Mouse (Mus musculus): Measurements from ENCODE around the gene Tcstv3.
"Not testable (repeated sequence)": the region's sequence is repeated elsewhere in the genome, so short reads cannot be mapped to it uniquely, and the experiment has no call there.

Gene Tcstv3

GRCm38 (mm10) chr13:120316578-120316977 is at the start of gene Tcstv3:
Gene Tcstv3 (plus strand): TSS chr13:120316878.
- not testable (repeated sequence) for DNase-seq (ENCODE audit: low read depth, low spot score)

GRCm38 (mm10) chr13:120277837-120278236 is 38.8 kb upstream of the Tcstv3 start:
- DNase-seq (ENCODE audit: low read depth, low spot score) = not testable (repeated sequence)

GRCm38 (mm10) chr13:120278784-120279183 is 37.9 kb upstream of the Tcstv3 start:
- DNase-seq (ENCODE audit: low read depth, low spot score) = no peak

- no peak for DNase-seq (ENCODE audit: low read depth, low spot score)
Measured at GRCm38 (mm10) chr13:120299324-120299894, 17.3 kb upstream of the Tcstv3 start.

- peak; percentile 40 for DNase-seq (ENCODE audit: low read depth, low spot score)
Measured at GRCm38 (mm10) chr13:120299991-120300442, 16.7 kb upstream of the Tcstv3 start, which contains the start of gene BC147527. Gene BC147527 (plus strand): TSS chr13:120300392.

GRCm38 (mm10) chr13:120300853-120301252 is 15.8 kb upstream of the Tcstv3 start:
- no peak for DNase-seq (ENCODE audit: low read depth, low spot score)

- no peak for DNase-seq (ENCODE audit: low read depth, low spot score)
Measured at GRCm38 (mm10) chr13:120310749-120311148, 5.9 kb upstream of the Tcstv3 start.

- no peak for DNase-seq (ENCODE audit: low read depth, low spot score)
Measured at GRCm38 (mm10) chr13:120313584-120313983, 3.1 kb upstream of the Tcstv3 start.

GRCm38 (mm10) chr13:120320183-120320582 is 3.5 kb downstream of the Tcstv3 start:
- DNase-seq (ENCODE audit: low read depth, low spot score) = no peak

GRCm38 (mm10) chr13:120320721-120321120 is 4.0 kb downstream of the Tcstv3 start:
- no peak for DNase-seq (ENCODE audit: low read depth, low spot score)

All from skeletal muscle tissue, adult 2 months (tissue).